Comparison of ENCODE assay signal across 11 mouse cellular contexts in the genomic region with DNA sequence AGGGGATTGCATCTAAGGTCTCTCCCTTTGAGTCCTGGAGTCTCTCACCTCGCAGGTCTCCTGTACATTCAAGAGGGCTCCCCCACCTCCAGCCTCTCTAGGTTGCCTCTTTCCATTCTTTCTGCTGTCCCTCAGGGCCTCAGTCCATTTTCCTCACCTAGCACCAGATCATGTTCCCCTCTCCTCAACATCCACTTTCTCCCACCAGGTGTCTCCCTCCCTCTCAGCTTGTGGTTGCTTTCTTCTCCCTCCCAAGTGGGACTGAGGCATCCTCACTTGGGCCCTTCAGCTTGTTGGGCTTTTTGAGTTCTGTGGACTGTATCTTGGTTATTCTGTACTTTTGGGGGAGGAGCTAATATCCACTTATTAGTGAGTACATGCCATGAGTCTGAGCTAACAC.
DNase-seq lines count a peak whose midpoint lies in the region; ATAC-seq and TF ChIP-seq lines count a peak whose summit lies in the region.
"Had no signal": no experiment of that assay in that cellular context is flagged by ENCODE, and none has a peak within 500 bp of the region (broad histone marks: within the 10 kb centered on the region; RNA-seq: fewer than 3 reads in every experiment).

No protein-coding gene starts in this region.

- H3K9ac ChIP-seq in kidney, embryonic 16.5 days (replicated peaks; ENCODE audit: low read length): no peak overlapping the region
- no peak overlapping the region for H3K9ac ChIP-seq in midbrain, postnatal 0 days (replicated peaks; ENCODE audit: low read length, poor library complexity, severe bottlenecking)

- TF ChIP-seq CTCF in kidney, adult 2 months (conservative IDR thresholded peaks at IDR 0.05; ENCODE audit: insufficient read depth, insufficient read length, low read depth, low read length): peak; percentile 35
- 0 out of 2 replicates have a peak, but pooled peaks have one; percentile 10 for TF ChIP-seq CTCF in midbrain, postnatal 0 days (IDR thresholded peaks at IDR 0.05)

- no peak for DNase-seq in kidney, adult 2 months
- no peak for DNase-seq in midbrain, postnatal 0 days (ENCODE audit: low spot score)
- DNase-seq in midbrain, embryonic 10.5 days (ENCODE audit: low spot score): no peak
- DNase-seq in ZHBTc4 (ENCODE audit: low read depth, low spot score): peak; percentile 36
- DNase-seq in thymus, postnatal 4 days: peak; percentile 11
- no peak for DNase-seq in yolk sac, embryonic 10.5 days (ENCODE audit: low spot score)
- no peak for DNase-seq in retina, postnatal 1 day
- DNase-seq: cerebellum, adult 8-10 months; heart, adult 11 months had no signal

- H3K4me1 ChIP-seq in kidney, adult 2 months (ENCODE audit: control insufficient read depth, insufficient read depth, low read length): no peaks in the 10 kb centered on the region
- H3K4me1 ChIP-seq in kidney, embryonic 16.5 days (ENCODE audit: insufficient read depth, low read length): no peaks in the 10 kb centered on the region
- H3K4me1 ChIP-seq in midbrain, postnatal 0 days (ENCODE audit: insufficient read depth, low read length): no peaks in the 10 kb centered on the region
- H3K4me1 ChIP-seq in midbrain, embryonic 10.5 days: no peaks in the 10 kb centered on the region

- no peak overlapping the region for H3K4me3 ChIP-seq in kidney, adult 2 months (ENCODE audit: insufficient read depth, low read depth, low read length)
- no peak overlapping the region for H3K4me3 ChIP-seq in kidney, embryonic 16.5 days (ENCODE audit: low read length)
- no peak overlapping the region for H3K4me3 ChIP-seq in midbrain, postnatal 0 days (ENCODE audit: low read depth, low read length)
- H3K4me3 ChIP-seq in midbrain, embryonic 10.5 days: no peak overlapping the region

- no peak overlapping the region for H3K27ac ChIP-seq in kidney, adult 2 months (ENCODE audit: insufficient read depth, low read depth, low read length)
- H3K27ac ChIP-seq in kidney, embryonic 16.5 days (ENCODE audit: low read length): no peak overlapping the region
- H3K27ac ChIP-seq in midbrain, postnatal 0 days (ENCODE audit: low read depth, low read length): no peak overlapping the region
- no peak overlapping the region for H3K27ac ChIP-seq in midbrain, embryonic 10.5 days (replicated peaks)

- H3K36me3 ChIP-seq in kidney, adult 2 months (ENCODE audit: control insufficient read depth, insufficient read depth, low read length): no peaks in the 10 kb centered on the region
- no peaks in the 10 kb centered on the region for H3K36me3 ChIP-seq in kidney, embryonic 16.5 days (ENCODE audit: insufficient read depth, low read length)
- H3K36me3 ChIP-seq in midbrain, postnatal 0 days (ENCODE audit: insufficient read depth, low read length): no peaks in the 10 kb centered on the region
- H3K36me3 ChIP-seq in midbrain, embryonic 10.5 days: no peaks in the 10 kb centered on the region

- H3K27me3 ChIP-seq in kidney, adult 2 months (replicated peaks; ENCODE audit: control insufficient read depth, insufficient read depth, low read length): no peaks in the 10 kb centered on the region
- H3K27me3 ChIP-seq in kidney, embryonic 16.5 days (ENCODE audit: insufficient read depth, low read length): no peaks in the 10 kb centered on the region
- no peaks in the 10 kb centered on the region for H3K27me3 ChIP-seq in midbrain, postnatal 0 days (ENCODE audit: insufficient read depth, low read length)
- H3K27me3 ChIP-seq in midbrain, embryonic 10.5 days (ENCODE audit: low read depth, poor library complexity, severe bottlenecking): no peaks in the 10 kb centered on the region

- 63% methylated on average over 1 of the region's 1 CpGs for WGBS in kidney, adult 2 months
- 65% methylated on average over 1 of the region's 1 CpGs for WGBS in kidney, embryonic 16.5 days
- 43% methylated on average over 1 of the region's 1 CpGs for WGBS in midbrain, postnatal 0 days
- WGBS in midbrain, embryonic 10.5 days: 71% methylated on average over 1 of the region's 1 CpGs

- no peaks in the 10 kb centered on the region for H3K9me3 ChIP-seq in kidney, embryonic 16.5 days (ENCODE audit: low read length)
- H3K9me3 ChIP-seq in midbrain, postnatal 0 days (ENCODE audit: low read length): no peaks in the 10 kb centered on the region
- no peaks in the 10 kb centered on the region for H3K9me3 ChIP-seq in midbrain, embryonic 10.5 days (replicated peaks)

- no peak for ATAC-seq in kidney, embryonic 16.5 days (ENCODE audit: low FRiP score, low TSS enrichment)
- ATAC-seq in midbrain, postnatal 0 days (ENCODE audit: low FRiP score): no peak

- H3K4me2 ChIP-seq in kidney, embryonic 16.5 days (replicated peaks; ENCODE audit: low read depth, low read length): no peak overlapping the region
- no peak overlapping the region for H3K4me2 ChIP-seq in midbrain, postnatal 0 days (ENCODE audit: low read depth, low read length, poor library complexity, severe bottlenecking)
- H3K4me2 ChIP-seq: midbrain, embryonic 11.5 days had no signal

- TF ChIP-seq POLR2A in kidney, adult 2 months (IDR thresholded peaks at IDR 0.05; ENCODE audit: low read depth, low read length): no peak

Comparison
In these comparisons a context has a peak if more than half of its experiments do, and no peak if none do; other contexts are left out.
1. DNase-seq: peak in ZHBTc4 (single experiment) and thymus, postnatal 4 days (single experiment); none in kidney, adult 2 months (single experiment), midbrain, postnatal 0 days (single experiment), midbrain, embryonic 10.5 days (single experiment), yolk sac, embryonic 10.5 days (single experiment) and retina, postnatal 1 day (single experiment).